Mouse (Mus musculus): ENCODE data around the gene Cln5. TPM values are rescaled to one million over a fixed set of nuclear protein-coding genes. Genes with fewer than 3 reads are reported as not detected.

The Cln5 gene
- polyA plus RNA-seq, 2 experiments: 20.6 to 34.2 TPM

DNA sequence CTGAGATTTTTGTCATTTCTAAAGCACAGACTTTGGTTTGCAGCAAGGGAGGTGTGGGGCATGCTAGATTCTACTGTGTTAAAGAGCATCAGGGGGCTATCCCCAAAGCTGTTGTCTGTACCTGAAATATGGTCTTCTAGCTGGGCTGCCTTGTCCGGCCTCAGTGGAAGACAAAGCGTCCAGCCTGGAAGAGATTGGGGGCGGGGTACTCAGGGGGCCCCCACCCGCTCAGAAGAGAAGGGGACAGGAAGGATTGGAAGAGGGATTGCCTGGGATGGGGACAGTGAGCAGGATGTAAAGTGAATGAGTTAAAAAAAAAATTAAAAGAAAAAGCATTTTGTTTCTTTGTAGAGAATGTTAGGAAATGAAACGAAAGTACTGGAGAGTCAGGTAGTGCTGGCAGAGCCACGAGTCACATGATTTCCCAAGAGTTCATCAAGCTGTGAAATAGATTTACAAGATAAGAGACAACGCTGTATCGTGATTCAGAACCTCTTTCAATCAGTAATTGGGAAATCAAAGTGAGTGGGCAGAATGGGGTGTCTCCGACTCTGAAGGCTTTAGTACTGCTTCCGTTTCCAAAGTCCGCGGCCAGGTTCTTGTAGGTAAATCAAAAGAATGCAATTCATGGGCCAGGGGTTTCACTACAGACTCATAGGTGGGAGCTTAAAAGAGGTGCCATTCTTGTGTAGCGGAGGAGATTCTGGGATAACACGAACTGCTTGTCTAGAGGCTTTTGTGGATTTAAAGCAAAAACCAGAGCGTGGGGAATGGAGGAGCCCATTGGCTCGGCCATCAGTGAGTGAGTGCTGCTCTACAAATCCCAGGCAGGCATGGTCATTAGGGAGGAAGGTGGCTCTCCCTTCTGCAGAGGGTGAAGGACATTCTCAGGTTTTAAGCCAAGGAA lies 8.2 kb downstream of the Cln5 start:
- DNase-seq (ENCODE audit: low spot score) (no peak), ATAC-seq (ENCODE audit: low FRiP score, low read depth) (no peak)
- no peak overlapping the region for H3K9ac ChIP-seq (ENCODE audit: low read depth, low read length, severe bottlenecking)
- TF ChIP-seq POLR2A (IDR thresholded peaks at IDR 0.05; ENCODE audit: borderline replicate concordance, extremely low read depth, insufficient read depth, insufficient read length): no peak
- 87% methylated on average over 16 of the region's 16 CpGs for WGBS
- no peak overlapping the region for H3K27ac ChIP-seq (replicated peaks; ENCODE audit: low read depth, low read length)
- no peaks in the 10 kb centered on the region for H3K9me3 ChIP-seq (ENCODE audit: control insufficient read depth, low read length)
- no peaks in the 10 kb centered on the region for H3K27me3 ChIP-seq (ENCODE audit: control insufficient read depth, insufficient read depth, low read length)
- H3K36me3 ChIP-seq (ENCODE audit: control insufficient read depth, insufficient read depth, low read length): peaks cover 46% of the 10 kb centered on the region
- H3K4me3 ChIP-seq (replicated peaks; ENCODE audit: low read length): no peak overlapping the region
- H3K4me2 ChIP-seq (replicated peaks; ENCODE audit: low read depth, low read length, severe bottlenecking): no peak overlapping the region
- H3K4me1 ChIP-seq (ENCODE audit: control insufficient read depth, insufficient read depth, low read length): no peaks in the 10 kb centered on the region

DNA sequence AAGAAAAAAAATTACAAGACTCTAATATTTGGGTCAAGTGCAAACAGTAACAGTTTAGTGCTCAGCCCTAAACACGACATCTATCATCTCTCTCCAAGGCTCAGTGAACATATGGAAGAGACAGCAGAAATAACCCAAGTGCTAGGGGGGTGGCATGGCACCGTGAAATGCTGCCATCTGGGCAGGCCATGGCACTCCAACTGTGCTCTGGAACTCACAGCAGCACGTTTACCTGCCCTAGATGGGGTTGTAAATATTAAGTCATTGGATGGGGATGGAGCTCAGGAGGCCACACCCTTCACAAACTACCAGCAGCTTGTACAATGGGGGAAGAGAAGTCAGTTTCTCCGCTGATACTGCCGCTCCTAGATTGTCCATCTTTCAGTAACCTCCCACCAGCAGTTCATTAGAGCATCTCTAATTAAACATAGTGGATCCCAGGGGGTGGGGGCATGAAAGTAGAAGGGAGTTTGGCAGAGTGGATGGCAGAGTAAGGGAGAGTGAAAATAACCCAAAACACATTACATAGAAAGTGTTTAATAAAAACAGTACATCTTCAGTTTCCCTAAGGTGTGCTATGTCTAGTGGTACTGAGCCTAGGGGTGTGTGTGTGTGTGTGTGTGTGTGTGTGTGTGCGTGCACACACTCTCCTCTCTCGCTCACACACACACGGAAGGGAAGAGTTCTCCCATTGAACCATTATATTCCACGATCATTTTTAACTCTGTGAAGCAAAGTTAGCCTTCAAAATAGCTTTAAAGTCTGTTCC lies 9.4 kb downstream of the Cln5 start:
- no peak overlapping the region for H3K9ac ChIP-seq (ENCODE audit: low read depth, low read length, severe bottlenecking)
- no peak overlapping the region for H3K27ac ChIP-seq (replicated peaks; ENCODE audit: low read depth, low read length)
- 87% methylated on average over 9 of the region's 9 CpGs for WGBS
- DNase-seq (ENCODE audit: low spot score) (no peak), ATAC-seq (ENCODE audit: low FRiP score, low read depth) (no peak)
- H3K36me3 ChIP-seq (ENCODE audit: control insufficient read depth, insufficient read depth, low read length): peaks cover 47% of the 10 kb centered on the region
- H3K4me2 ChIP-seq (replicated peaks; ENCODE audit: low read depth, low read length, severe bottlenecking): no peak overlapping the region
- no peak for TF ChIP-seq POLR2A (IDR thresholded peaks at IDR 0.05; ENCODE audit: borderline replicate concordance, extremely low read depth, insufficient read depth, insufficient read length)
- H3K27me3 ChIP-seq (ENCODE audit: control insufficient read depth, insufficient read depth, low read length): no peaks in the 10 kb centered on the region
- H3K4me3 ChIP-seq (replicated peaks; ENCODE audit: low read length): no peak overlapping the region
- no peaks in the 10 kb centered on the region for H3K4me1 ChIP-seq (ENCODE audit: control insufficient read depth, insufficient read depth, low read length)
- H3K9me3 ChIP-seq (ENCODE audit: control insufficient read depth, low read length): no peaks in the 10 kb centered on the region

DNA sequence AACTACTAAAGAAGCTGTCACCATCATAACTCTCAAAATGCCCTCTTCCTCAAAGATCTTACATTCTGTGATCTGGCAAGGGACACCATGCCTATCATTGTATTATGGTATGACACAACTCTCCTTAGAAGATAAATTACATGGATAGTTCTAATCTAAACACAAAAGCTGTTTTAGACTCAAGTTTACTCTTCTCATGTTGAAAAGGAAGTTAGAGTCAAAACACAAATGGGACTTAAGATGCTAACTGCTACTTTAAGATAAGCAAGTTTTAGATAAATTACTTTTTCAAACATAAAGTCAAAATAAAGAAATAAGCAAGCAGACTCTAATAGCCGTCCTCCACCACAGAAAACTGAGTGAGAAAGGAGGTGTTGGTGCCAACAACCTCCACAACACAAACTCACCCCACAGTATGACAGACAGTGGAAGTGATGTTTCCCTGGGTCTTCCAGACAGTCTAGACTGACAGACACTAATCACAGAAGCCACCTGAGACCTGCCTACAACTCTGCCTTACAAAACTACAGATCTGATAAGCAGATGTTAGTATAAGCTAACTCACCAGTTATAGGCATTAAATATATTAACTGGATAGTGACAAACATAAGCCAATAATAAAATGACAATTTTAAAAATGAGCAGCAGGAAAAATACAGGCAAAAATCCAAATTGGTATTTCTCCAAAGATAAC lies 16.0 kb downstream of the Cln5 start:
- no peaks in the 10 kb centered on the region for H3K4me1 ChIP-seq (ENCODE audit: control insufficient read depth, insufficient read depth, low read length)
- WGBS: 92% methylated on average over 1 of the region's 1 CpGs
- no peak for DNase-seq (ENCODE audit: low spot score)
- no peak overlapping the region for H3K4me3 ChIP-seq (replicated peaks; ENCODE audit: low read length)
- TF ChIP-seq POLR2A (IDR thresholded peaks at IDR 0.05; ENCODE audit: borderline replicate concordance, extremely low read depth, insufficient read depth, insufficient read length): no peak
- H3K27me3 ChIP-seq (ENCODE audit: control insufficient read depth, insufficient read depth, low read length): no peaks in the 10 kb centered on the region
- H3K9ac ChIP-seq (ENCODE audit: low read depth, low read length, severe bottlenecking): no peak overlapping the region
- no peak overlapping the region for H3K27ac ChIP-seq (replicated peaks; ENCODE audit: low read depth, low read length)
- H3K36me3 ChIP-seq (ENCODE audit: control insufficient read depth, insufficient read depth, low read length): peaks cover 69% of the 10 kb centered on the region
- no peak for ATAC-seq (ENCODE audit: low FRiP score, low read depth)
- H3K4me2 ChIP-seq (replicated peaks; ENCODE audit: low read depth, low read length, severe bottlenecking): no peak overlapping the region
- no peaks in the 10 kb centered on the region for H3K9me3 ChIP-seq (ENCODE audit: control insufficient read depth, low read length)

DNA sequence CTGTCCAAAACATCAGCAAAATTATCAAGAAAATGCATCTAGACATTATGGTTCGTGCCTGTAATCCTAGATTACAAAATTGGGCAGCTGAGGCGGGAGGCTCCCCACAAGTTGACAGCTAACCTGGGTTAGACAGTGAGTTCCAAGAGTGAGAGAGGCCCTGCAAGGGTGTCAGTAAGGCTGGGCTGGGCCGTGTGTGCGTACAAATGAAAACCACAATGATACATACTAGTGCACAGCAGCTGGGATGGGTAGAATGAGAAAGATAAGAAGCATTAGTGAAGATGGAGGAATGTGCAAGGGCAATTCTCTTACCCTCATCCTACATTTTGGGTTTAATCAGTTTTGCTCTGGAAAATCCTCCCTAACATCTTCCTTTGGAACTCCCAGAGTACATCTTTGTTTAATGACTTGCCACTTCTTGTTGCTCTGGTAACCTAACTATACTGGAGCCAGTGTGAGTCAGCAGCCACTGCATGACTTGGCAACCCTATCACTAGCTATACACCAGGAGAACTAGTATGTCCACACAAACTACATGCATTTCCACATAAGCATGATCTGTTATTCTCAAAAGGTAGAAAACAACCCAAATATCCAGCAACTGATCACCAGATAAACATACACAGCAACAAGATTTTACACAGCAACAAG lies 16.8 kb downstream of the Cln5 start:
- ATAC-seq (ENCODE audit: low FRiP score, low read depth) (no peak), DNase-seq (ENCODE audit: low spot score) (no peak)
- no peak for TF ChIP-seq POLR2A (IDR thresholded peaks at IDR 0.05; ENCODE audit: borderline replicate concordance, extremely low read depth, insufficient read depth, insufficient read length)
- Histone ChIP-seq H3K4me1 (ENCODE audit: control insufficient read depth, insufficient read depth, low read length) (no peaks in the 10 kb centered on the region), H3K27me3 (ENCODE audit: control insufficient read depth, insufficient read depth, low read length) (no peaks in the 10 kb centered on the region), H3K9ac (ENCODE audit: low read depth, low read length, severe bottlenecking) (no peak overlapping the region), H3K27ac (replicated peaks; ENCODE audit: low read depth, low read length) (no peak overlapping the region), H3K4me3 (replicated peaks; ENCODE audit: low read length) (no peak overlapping the region), H3K36me3 (ENCODE audit: control insufficient read depth, insufficient read depth, low read length) (peaks cover 77% of the 10 kb centered on the region), H3K9me3 (ENCODE audit: control insufficient read depth, low read length) (no peaks in the 10 kb centered on the region), H3K4me2 (replicated peaks; ENCODE audit: low read depth, low read length, severe bottlenecking) (no peak overlapping the region)
- 95% methylated on average over 4 of the region's 4 CpGs for WGBS

DNA sequence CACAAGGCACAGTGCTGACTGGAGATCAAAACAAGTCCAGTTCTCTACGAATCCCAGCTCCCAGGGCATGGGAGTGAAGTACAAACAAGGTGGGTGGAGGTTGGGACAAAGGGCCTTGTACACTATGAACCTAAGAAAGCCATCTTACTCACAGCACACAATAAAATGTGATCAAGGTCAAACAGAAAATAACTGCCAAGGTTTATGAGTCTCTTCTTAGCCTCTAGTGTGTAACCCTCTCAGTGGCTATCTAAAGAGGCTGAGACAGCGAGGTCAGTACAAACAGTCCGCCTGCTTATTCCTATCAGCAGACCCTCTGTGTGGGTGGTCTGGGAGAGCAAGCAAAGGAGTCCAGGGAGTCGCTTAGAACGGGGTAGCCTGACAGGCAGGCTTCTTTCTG lies 17.8 kb downstream of the Cln5 start:
- ATAC-seq (ENCODE audit: low FRiP score, low read depth): no peak
- H3K9ac ChIP-seq (ENCODE audit: low read depth, low read length, severe bottlenecking): no peak overlapping the region
- H3K4me3 ChIP-seq (replicated peaks; ENCODE audit: low read length): no peak overlapping the region
- no peak for DNase-seq (ENCODE audit: low spot score)
- H3K27ac ChIP-seq (replicated peaks; ENCODE audit: low read depth, low read length): no peak overlapping the region
- no peak overlapping the region for H3K4me2 ChIP-seq (replicated peaks; ENCODE audit: low read depth, low read length, severe bottlenecking)
- WGBS: 86% methylated on average over 5 of the region's 5 CpGs
- H3K9me3 ChIP-seq (ENCODE audit: control insufficient read depth, low read length): no peaks in the 10 kb centered on the region
- no peaks in the 10 kb centered on the region for H3K4me1 ChIP-seq (ENCODE audit: control insufficient read depth, insufficient read depth, low read length)
- no peaks in the 10 kb centered on the region for H3K27me3 ChIP-seq (ENCODE audit: control insufficient read depth, insufficient read depth, low read length)
- H3K36me3 ChIP-seq (ENCODE audit: control insufficient read depth, insufficient read depth, low read length): peaks cover 78% of the 10 kb centered on the region
- no peak for TF ChIP-seq POLR2A (IDR thresholded peaks at IDR 0.05; ENCODE audit: borderline replicate concordance, extremely low read depth, insufficient read depth, insufficient read length)

All from limb, embryonic 14.5 days (tissue).